Mouse (Mus musculus): ENCODE results near the gene S100a9. TPM values are rescaled to one million over a fixed set of nuclear protein-coding genes. Genes with fewer than 3 reads are reported as not detected.

S100a9 gene
- not detected in 2 replicates for total RNA-seq (2012; rRNA removed)

- H3K9me3 ChIP-seq (ENCODE audit: control insufficient read depth, insufficient read depth, low read depth, low read length): no peaks in the 10 kb centered on the region
- in situ Hi-C loops (cut with MboI; ENCODE audit: low sequenced_read_pairs in 2 of 2, unreplicated experiment in 2 of 2): no loop called here
These were observed at the start of gene S100a9 for GRCm38 (mm10) chr3:90695613-90696012. Gene S100a9, minus strand, starts transcription at chr3:90695721.

GRCm38 (mm10) chr3:90726606-90727005 is 31.1 kb upstream of the S100a9 start, which contains the start of gene Pglyrp4:
Gene Pglyrp4, plus strand, starts transcription at chr3:90726906.
- Histone ChIP-seq H3K9ac (ENCODE audit: insufficient read depth, low read depth, low read length, poor library complexity, severe bottlenecking) (no peak within 1 kb of the TSS), H3K36me3 (ENCODE audit: control insufficient read depth, insufficient read depth, low read length, poor library complexity, severe bottlenecking) (no peaks in the 10 kb centered on the region), H3K4me3 (ENCODE audit: insufficient read depth in 1 of 2, low read depth in 1 of 2, low read length in 2 of 2, poor library complexity in 1 of 2, severe bottlenecking in 1 of 2) (no peak within 1 kb of the TSS), H3K27ac (ENCODE audit: insufficient read depth, low read depth, low read length, poor library complexity, severe bottlenecking) (no peak within 1 kb of the TSS), H3K9me3 (ENCODE audit: control insufficient read depth, insufficient read depth, low read depth, low read length) (no peaks in the 10 kb centered on the region), H3K4me1 (ENCODE audit: control insufficient read depth in 2 of 2, insufficient read depth in 2 of 2, low read length in 2 of 2, poor library complexity in 1 of 2) (no peaks in the 10 kb centered on the region)
- no peak for TF ChIP-seq ZC3H11A (IDR thresholded peaks at IDR 0.05; ENCODE audit: borderline replicate concordance, low read depth, low read length)
- TF ChIP-seq ZNF384 (IDR thresholded peaks at IDR 0.05; ENCODE audit: low read depth, low read length): no peak
- in situ Hi-C loops (cut with MboI; ENCODE audit: low sequenced_read_pairs in 2 of 2, unreplicated experiment in 2 of 2): no loop called here
- no peak for DNase-seq (ENCODE audit: low read depth, low spot score)

More at GRCm38 (mm10) chr3:90695613-90696012, at the start of gene S100a9:
- Histone ChIP-seq H3K27ac (ENCODE audit: insufficient read depth, low read depth, low read length, poor library complexity, severe bottlenecking) (no peak within 1 kb of the TSS), H3K9ac (ENCODE audit: insufficient read depth, low read depth, low read length, poor library complexity, severe bottlenecking) (no peak within 1 kb of the TSS), H3K4me1 (ENCODE audit: control insufficient read depth in 2 of 2, insufficient read depth in 2 of 2, low read length in 2 of 2, poor library complexity in 1 of 2) (no peaks in the 10 kb centered on the region), H3K4me3 (ENCODE audit: insufficient read depth in 1 of 2, low read depth in 1 of 2, low read length in 2 of 2, poor library complexity in 1 of 2, severe bottlenecking in 1 of 2) (no peak within 1 kb of the TSS), H3K36me3 (ENCODE audit: control insufficient read depth, insufficient read depth, low read length, poor library complexity, severe bottlenecking) (no peaks in the 10 kb centered on the region)
- no peak for DNase-seq (ENCODE audit: low read depth, low spot score)
- TF ChIP-seq MAFK (IDR thresholded peaks at IDR 0.05; ENCODE audit: insufficient read depth, low read depth, low read length): no peak
- no peak for TF ChIP-seq HCFC1 (IDR thresholded peaks at IDR 0.05; ENCODE audit: borderline replicate concordance, insufficient read depth, low read length)
- TF ChIP-seq ZC3H11A (IDR thresholded peaks at IDR 0.05; ENCODE audit: borderline replicate concordance, low read depth, low read length): no peak
- TF ChIP-seq CHD2 (IDR thresholded peaks at IDR 0.05; ENCODE audit: low read depth, low read length): no peak

- TF ChIP-seq ZC3H11A (IDR thresholded peaks at IDR 0.05; ENCODE audit: borderline replicate concordance, low read depth, low read length) (peak; percentile 62), ZNF384 (IDR thresholded peaks at IDR 0.05; ENCODE audit: low read depth, low read length) (no peak)
- peak; percentile 95 for DNase-seq (ENCODE audit: low read depth, low spot score)
- no peaks in the 10 kb centered on the region for H3K4me1 ChIP-seq (ENCODE audit: control insufficient read depth in 2 of 2, insufficient read depth in 2 of 2, low read length in 2 of 2, poor library complexity in 1 of 2)
- no peak overlapping the region for H3K27ac ChIP-seq (ENCODE audit: insufficient read depth, low read depth, low read length, poor library complexity, severe bottlenecking)
- H3K4me3 ChIP-seq (ENCODE audit: insufficient read depth in 1 of 2, low read depth in 1 of 2, low read length in 2 of 2, poor library complexity in 1 of 2, severe bottlenecking in 1 of 2): no peak overlapping the region
- H3K36me3 ChIP-seq (ENCODE audit: control insufficient read depth, insufficient read depth, low read length, poor library complexity, severe bottlenecking): no peaks in the 10 kb centered on the region
- in situ Hi-C loops (cut with MboI; ENCODE audit: low sequenced_read_pairs in 2 of 2, unreplicated experiment in 2 of 2): loop anchor here in 1 of 2 experiments (5.0 kb wide), 1 partner anchor 53 kb away; no protein-coding TSS in a partner anchor
- no peaks in the 10 kb centered on the region for H3K9me3 ChIP-seq (ENCODE audit: control insufficient read depth, insufficient read depth, low read depth, low read length)
- H3K9ac ChIP-seq (ENCODE audit: insufficient read depth, low read depth, low read length, poor library complexity, severe bottlenecking): no peak overlapping the region
These were observed 14.3 kb upstream of the S100a9 start for GRCm38 (mm10) chr3:90709591-90710460.

- Histone ChIP-seq H3K4me1 (ENCODE audit: control insufficient read depth in 2 of 2, insufficient read depth in 2 of 2, low read length in 2 of 2, poor library complexity in 1 of 2) (no peaks in the 10 kb centered on the region), H3K27ac (ENCODE audit: insufficient read depth, low read depth, low read length, poor library complexity, severe bottlenecking) (no peak overlapping the region), H3K9me3 (ENCODE audit: control insufficient read depth, insufficient read depth, low read depth, low read length) (no peaks in the 10 kb centered on the region), H3K9ac (ENCODE audit: insufficient read depth, low read depth, low read length, poor library complexity, severe bottlenecking) (no peak overlapping the region), H3K36me3 (ENCODE audit: control insufficient read depth, insufficient read depth, low read length, poor library complexity, severe bottlenecking) (no peaks in the 10 kb centered on the region), H3K4me3 (ENCODE audit: insufficient read depth in 1 of 2, low read depth in 1 of 2, low read length in 2 of 2, poor library complexity in 1 of 2, severe bottlenecking in 1 of 2) (no peak overlapping the region)
- no peak for DNase-seq (ENCODE audit: low read depth, low spot score)
- TF ChIP-seq MAFK (IDR thresholded peaks at IDR 0.05; ENCODE audit: insufficient read depth, low read depth, low read length) (no peak), ZC3H11A (IDR thresholded peaks at IDR 0.05; ENCODE audit: borderline replicate concordance, low read depth, low read length) (no peak), CHD2 (IDR thresholded peaks at IDR 0.05; ENCODE audit: low read depth, low read length) (no peak), HCFC1 (IDR thresholded peaks at IDR 0.05; ENCODE audit: borderline replicate concordance, insufficient read depth, low read length) (no peak), ZNF384 (IDR thresholded peaks at IDR 0.05; ENCODE audit: low read depth, low read length) (no peak)
- in situ Hi-C loops (cut with MboI; ENCODE audit: low sequenced_read_pairs in 2 of 2, unreplicated experiment in 2 of 2): loop anchor here in 1 of 2 experiments (5.0 kb wide), 1 partner anchor 51 kb away; no protein-coding TSS in a partner anchor
These were observed 13.1 kb upstream of the S100a9 start for GRCm38 (mm10) chr3:90708523-90709202.

Data from ES-E14 (cell line).